Mouse (Mus musculus): ENCODE results near the gene Ugt1a5. TPM values are rescaled to one million over a fixed set of nuclear protein-coding genes. Genes with fewer than 3 reads are reported as not detected.

Ugt1a5 gene
- polyA plus RNA-seq, 1 experiment: not detected

GRCm38 (mm10) chr1:88233421-88234247 is 67.8 kb downstream of the Ugt1a5 start:
- 70% methylated on average over 14 of the region's 14 CpGs for WGBS
- TF ChIP-seq POLR2A (IDR thresholded peaks at IDR 0.05; ENCODE audit: insufficient read depth, low read depth, low read length) (no peak), CTCF (IDR thresholded peaks at IDR 0.05; ENCODE audit: insufficient read depth, low read depth, low read length) (no peak)
- no peak overlapping the region for H3K27ac ChIP-seq (ENCODE audit: insufficient read depth, low read depth, low read length)
- no peak overlapping the region for H3K4me3 ChIP-seq (ENCODE audit: insufficient read depth, low read depth, low read length)
- H3K4me1 ChIP-seq (ENCODE audit: control insufficient read depth, insufficient read depth, low read length): no peaks in the 10 kb centered on the region

- H3K4me3 ChIP-seq (ENCODE audit: insufficient read depth, low read depth, low read length): no peak overlapping the region
- H3K4me1 ChIP-seq (ENCODE audit: control insufficient read depth, insufficient read depth, low read length): no peaks in the 10 kb centered on the region
- H3K27ac ChIP-seq (ENCODE audit: insufficient read depth, low read depth, low read length): no peak overlapping the region
- TF ChIP-seq POLR2A (IDR thresholded peaks at IDR 0.05; ENCODE audit: insufficient read depth, low read depth, low read length): no peak
- no peak for TF ChIP-seq CTCF (IDR thresholded peaks at IDR 0.05; ENCODE audit: insufficient read depth, low read depth, low read length)
- WGBS: 63% methylated on average over 4 of the region's 4 CpGs
Measured at GRCm38 (mm10) chr1:88234248-88234610, 68.4 kb downstream of the Ugt1a5 start.

- 39% methylated on average over 5 of the region's 5 CpGs for WGBS
- H3K27ac ChIP-seq (ENCODE audit: insufficient read depth, low read depth, low read length): no peak overlapping the region
- no peak for TF ChIP-seq CTCF (IDR thresholded peaks at IDR 0.05; ENCODE audit: insufficient read depth, low read depth, low read length)
- no peak for TF ChIP-seq POLR2A (IDR thresholded peaks at IDR 0.05; ENCODE audit: insufficient read depth, low read depth, low read length)
- H3K4me1 ChIP-seq (ENCODE audit: control insufficient read depth, insufficient read depth, low read length): no peaks in the 10 kb centered on the region
- H3K4me3 ChIP-seq (ENCODE audit: insufficient read depth, low read depth, low read length): no peak overlapping the region
Measured at GRCm38 (mm10) chr1:88234646-88235045, 68.8 kb downstream of the Ugt1a5 start.

GRCm38 (mm10) chr1:88235046-88235893 is 69.5 kb downstream of the Ugt1a5 start:
- no peak for TF ChIP-seq POLR2A (IDR thresholded peaks at IDR 0.05; ENCODE audit: insufficient read depth, low read depth, low read length)
- TF ChIP-seq CTCF (IDR thresholded peaks at IDR 0.05; ENCODE audit: insufficient read depth, low read depth, low read length): no peak
- Histone ChIP-seq H3K4me1 (ENCODE audit: control insufficient read depth, insufficient read depth, low read length) (no peaks in the 10 kb centered on the region), H3K4me3 (ENCODE audit: insufficient read depth, low read depth, low read length) (no peak overlapping the region), H3K27ac (ENCODE audit: insufficient read depth, low read depth, low read length) (no peak overlapping the region)
- WGBS: 64% methylated on average over 11 of the region's 11 CpGs

GRCm38 (mm10) chr1:88235894-88236415 is 70.1 kb downstream of the Ugt1a5 start:
- Histone ChIP-seq H3K27ac (ENCODE audit: insufficient read depth, low read depth, low read length) (no peak overlapping the region), H3K4me1 (ENCODE audit: control insufficient read depth, insufficient read depth, low read length) (no peaks in the 10 kb centered on the region), H3K4me3 (ENCODE audit: insufficient read depth, low read depth, low read length) (no peak overlapping the region)
- WGBS: 58% methylated on average over 4 of the region's 4 CpGs
- no peak for TF ChIP-seq POLR2A (IDR thresholded peaks at IDR 0.05; ENCODE audit: insufficient read depth, low read depth, low read length)

- Histone ChIP-seq H3K27ac (ENCODE audit: insufficient read depth, low read depth, low read length) (no peak overlapping the region), H3K4me1 (ENCODE audit: control insufficient read depth, insufficient read depth, low read length) (no peaks in the 10 kb centered on the region), H3K4me3 (ENCODE audit: insufficient read depth, low read depth, low read length) (no peak overlapping the region)
- 80% methylated on average over 5 of the region's 5 CpGs for WGBS
- TF ChIP-seq CTCF (IDR thresholded peaks at IDR 0.05; ENCODE audit: insufficient read depth, low read depth, low read length) (no peak), POLR2A (IDR thresholded peaks at IDR 0.05; ENCODE audit: insufficient read depth, low read depth, low read length) (no peak)
Measured at GRCm38 (mm10) chr1:88237311-88237710, 71.5 kb downstream of the Ugt1a5 start.

GRCm38 (mm10) chr1:88238771-88239170 is 73.0 kb downstream of the Ugt1a5 start:
- no peak for TF ChIP-seq POLR2A (IDR thresholded peaks at IDR 0.05; ENCODE audit: insufficient read depth, low read depth, low read length)
- TF ChIP-seq CTCF (IDR thresholded peaks at IDR 0.05; ENCODE audit: insufficient read depth, low read depth, low read length): no peak
- 75% methylated on average over 6 of the region's 6 CpGs for WGBS
- Histone ChIP-seq H3K27ac (ENCODE audit: insufficient read depth, low read depth, low read length) (no peak overlapping the region), H3K4me1 (ENCODE audit: control insufficient read depth, insufficient read depth, low read length) (no peaks in the 10 kb centered on the region), H3K4me3 (ENCODE audit: insufficient read depth, low read depth, low read length) (no peak overlapping the region)

GRCm38 (mm10) chr1:88240072-88240471 is 74.3 kb downstream of the Ugt1a5 start:
- WGBS: 76% methylated on average over 5 of the region's 5 CpGs
- H3K4me3 ChIP-seq (ENCODE audit: insufficient read depth, low read depth, low read length): no peak overlapping the region
- TF ChIP-seq CTCF (IDR thresholded peaks at IDR 0.05; ENCODE audit: insufficient read depth, low read depth, low read length): no peak
- no peak for TF ChIP-seq POLR2A (IDR thresholded peaks at IDR 0.05; ENCODE audit: insufficient read depth, low read depth, low read length)

GRCm38 (mm10) chr1:88240579-88240978 is 74.8 kb downstream of the Ugt1a5 start:
- H3K4me1 ChIP-seq (ENCODE audit: control insufficient read depth, insufficient read depth, low read length): no peaks in the 10 kb centered on the region
- TF ChIP-seq CTCF (IDR thresholded peaks at IDR 0.05; ENCODE audit: insufficient read depth, low read depth, low read length) (no peak), POLR2A (IDR thresholded peaks at IDR 0.05; ENCODE audit: insufficient read depth, low read depth, low read length) (no peak)
- 71% methylated on average over 4 of the region's 4 CpGs for WGBS
- H3K4me3 ChIP-seq (ENCODE audit: insufficient read depth, low read depth, low read length): no peak overlapping the region
- no peak overlapping the region for H3K27ac ChIP-seq (ENCODE audit: insufficient read depth, low read depth, low read length)

More at GRCm38 (mm10) chr1:88240072-88240471, 74.3 kb downstream of the Ugt1a5 start:
- H3K4me1 ChIP-seq (ENCODE audit: control insufficient read depth, insufficient read depth, low read length): no peaks in the 10 kb centered on the region
- H3K27ac ChIP-seq (ENCODE audit: insufficient read depth, low read depth, low read length): no peak overlapping the region

All from olfactory bulb, adult 2 months (tissue).